Mouse (Mus musculus) 416B (cell line): ENCODE data around the gene Kcnf1.

Source experiments
- DNase-seq: peaks from one replicate; pipeline ENCODE4 v3.0.0; 2011; ENCODE audit warnings: low read depth

Kcnf1 gene

GRCm38 (mm10) chr12:17176757-17177092, at the start of gene Kcnf1:
Gene Kcnf1, minus strand, starts transcription at chr12:17176888.
- DNase-seq: no peak

DNA sequence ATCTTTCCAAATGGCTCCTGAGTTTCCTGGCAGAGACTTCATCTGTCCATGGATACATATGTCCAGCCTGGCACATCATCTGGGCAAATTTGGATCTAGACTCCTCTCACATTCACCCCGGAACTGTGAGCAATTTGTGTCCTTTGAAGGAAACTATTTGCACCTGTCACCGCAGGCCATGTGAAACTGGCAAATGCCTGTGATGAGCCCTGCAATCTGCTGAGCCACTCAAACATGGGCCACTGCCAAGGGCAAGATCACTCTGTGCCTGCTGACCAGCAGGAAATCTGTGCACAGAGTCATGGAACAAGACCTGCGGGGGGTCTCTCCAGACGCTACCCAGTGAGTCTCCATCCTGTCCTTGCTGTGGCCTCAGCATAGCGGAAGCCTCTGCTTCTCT, 48.3 kb upstream of the Kcnf1 start:
- no peak for DNase-seq

GRCm38 (mm10) chr12:17223050-17223449, 46.4 kb upstream of the Kcnf1 start:
- DNase-seq: no peak

DNA sequence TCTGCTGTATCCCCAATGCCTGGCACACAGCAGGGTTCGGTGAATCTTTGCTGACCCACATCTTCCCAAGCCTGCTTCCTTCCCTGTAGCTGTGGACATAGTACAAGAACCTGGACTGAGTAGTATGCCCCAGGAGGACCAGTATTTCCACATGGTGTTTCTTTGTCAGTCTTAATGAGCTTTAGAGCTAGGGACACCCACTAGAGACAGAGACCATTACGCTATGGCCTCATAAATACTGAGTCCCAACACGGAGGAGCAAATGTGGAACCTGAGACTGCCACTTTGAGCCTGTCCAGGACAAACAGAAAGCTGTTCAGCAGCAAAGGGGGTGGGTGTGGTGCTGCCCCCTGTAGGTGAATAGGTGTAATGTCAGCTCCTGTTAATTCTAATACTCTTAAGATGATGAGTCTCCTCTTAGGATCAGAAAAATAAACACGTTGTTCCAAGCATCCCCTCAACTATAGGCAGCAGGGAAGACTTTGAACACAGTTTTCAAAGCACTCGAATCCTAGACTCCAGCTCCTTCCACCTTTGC, 45.3 kb upstream of the Kcnf1 start:
- peak; percentile 31 for DNase-seq

DNA sequence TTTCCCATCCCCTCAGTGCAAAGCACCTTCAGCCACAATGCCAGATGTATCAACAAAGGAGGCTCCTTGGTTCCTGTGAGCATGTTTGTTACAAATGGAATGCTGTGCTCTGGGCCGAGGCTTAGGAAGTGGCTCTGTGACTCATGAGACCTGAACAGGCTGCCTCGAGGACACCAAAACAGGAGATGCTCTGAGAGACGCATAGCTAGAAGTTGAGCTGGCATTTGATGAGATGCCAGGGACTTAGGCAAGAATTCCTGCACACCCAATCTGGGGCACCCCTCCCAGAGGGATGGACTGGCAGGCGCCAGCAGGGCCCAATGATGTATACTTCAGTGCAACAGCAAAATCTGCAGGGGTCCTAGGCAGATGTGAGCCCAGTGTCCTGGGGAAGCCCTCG, 43.9 kb upstream of the Kcnf1 start:
- DNase-seq: no peak

DNA sequence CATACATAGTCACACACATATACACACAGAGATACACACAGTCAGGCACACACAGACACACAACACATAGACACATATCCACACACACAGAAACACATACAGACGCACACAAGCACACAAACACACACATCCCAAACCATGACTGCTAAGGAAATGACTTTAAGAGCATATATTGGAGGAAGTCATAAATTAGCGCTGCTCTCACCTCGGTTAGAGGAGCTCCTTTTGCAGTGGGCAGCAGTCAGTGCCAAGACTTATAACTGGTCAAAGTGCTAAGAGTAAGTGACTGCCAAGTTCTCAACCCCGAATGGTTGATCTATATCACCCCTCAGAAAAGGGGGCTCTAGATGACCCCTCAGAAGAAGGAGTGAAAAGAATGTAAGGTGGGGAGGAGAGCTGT, 42.4 kb upstream of the Kcnf1 start:
- DNase-seq: no peak

DNA sequence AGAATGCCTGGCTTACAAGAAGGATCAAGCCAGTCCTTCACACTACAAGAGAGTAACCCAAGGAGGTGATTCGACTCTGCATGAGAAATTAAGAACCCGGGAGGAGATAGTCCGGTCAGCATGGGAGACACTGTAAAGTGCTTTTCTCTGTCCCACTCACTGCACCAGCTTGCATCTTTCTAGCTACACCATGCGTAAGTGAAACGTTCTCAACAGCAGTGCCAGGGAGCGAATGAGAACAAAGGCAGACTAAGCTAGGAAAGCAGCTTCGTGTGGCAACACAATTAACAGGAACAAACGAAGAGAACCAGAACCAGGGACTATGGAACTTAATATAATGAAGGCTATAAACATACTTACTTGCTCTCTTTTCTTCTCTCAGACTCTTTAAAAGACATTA, 41.7 kb upstream of the Kcnf1 start:
- no peak for DNase-seq

GRCm38 (mm10) chr12:17215751-17216150, 39.1 kb upstream of the Kcnf1 start:
- no peak for DNase-seq

- no peak for DNase-seq
These were observed 26.0 kb upstream of the Kcnf1 start for GRCm38 (mm10) chr12:17202492-17203322.

DNA sequence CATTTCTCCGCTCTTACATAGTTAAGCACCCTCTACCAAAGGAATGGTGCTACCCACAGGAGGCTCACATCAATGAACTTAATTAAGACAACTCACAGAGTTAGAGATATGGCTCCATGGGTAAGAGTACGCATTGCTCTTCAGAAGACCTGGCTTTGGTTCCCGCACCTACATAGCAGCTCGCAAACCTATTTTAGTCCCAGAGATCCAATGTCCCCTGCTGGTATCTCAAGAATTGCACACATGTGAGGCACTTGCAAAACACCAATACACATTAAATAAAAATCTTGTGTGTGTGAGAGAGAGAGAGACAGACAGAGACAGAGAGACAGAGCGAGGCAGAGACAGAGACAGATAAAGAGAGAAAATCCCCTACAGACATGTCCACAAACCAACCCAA, 21.9 kb upstream of the Kcnf1 start:
- DNase-seq: peak; percentile 17

- DNase-seq: no peak
These were observed 17.5 kb upstream of the Kcnf1 start for GRCm38 (mm10) chr12:17194140-17194539.

- no peak for DNase-seq
These were observed 16.6 kb upstream of the Kcnf1 start for GRCm38 (mm10) chr12:17193311-17193710.

GRCm38 (mm10) chr12:17192887-17193286, 16.2 kb upstream of the Kcnf1 start:
- DNase-seq: no peak

DNA sequence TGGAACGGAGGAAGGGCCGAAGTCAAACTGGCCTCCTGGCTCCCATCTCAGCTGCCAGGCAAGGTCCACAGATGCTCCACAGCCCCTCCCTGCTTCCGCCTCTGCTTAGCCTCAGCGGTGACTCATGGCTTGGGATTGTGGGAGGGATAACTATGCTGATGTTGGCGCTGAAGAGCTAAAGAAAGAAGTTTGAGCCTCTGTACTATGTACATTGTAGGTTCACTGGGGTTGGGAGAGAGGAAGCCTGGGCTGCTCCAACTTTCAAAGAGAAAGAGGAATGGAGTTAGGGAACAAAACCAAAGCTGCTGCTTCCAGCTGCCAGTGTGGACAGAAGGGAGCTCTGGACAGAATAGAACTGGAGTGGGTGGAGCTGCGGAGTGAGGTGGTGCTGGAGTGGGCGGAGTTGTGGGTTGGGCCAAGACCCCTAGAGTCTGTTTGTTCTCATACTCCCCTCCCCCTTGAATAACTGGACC, 7.7 kb upstream of the Kcnf1 start:
- no peak for DNase-seq

DNA sequence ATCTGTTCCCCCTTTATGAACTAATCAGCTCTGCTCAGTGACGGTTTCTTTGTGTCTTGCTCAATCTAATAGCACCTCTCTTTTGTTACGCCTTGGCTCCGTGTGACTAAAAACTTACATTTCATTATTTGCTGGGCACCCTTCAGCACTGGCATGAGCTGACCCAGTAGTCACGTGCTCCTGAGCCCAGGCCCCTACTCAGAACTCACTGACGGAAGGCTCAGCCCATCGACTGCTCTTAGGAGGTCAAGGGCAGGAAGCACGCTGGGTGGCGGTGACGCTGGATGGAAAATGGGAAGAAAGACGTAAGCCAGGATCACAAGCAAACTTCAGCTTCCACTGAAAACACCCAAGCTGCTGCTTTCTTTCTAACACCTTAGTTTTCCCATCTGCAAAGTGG, 7.1 kb upstream of the Kcnf1 start:
- DNase-seq: no peak

DNA sequence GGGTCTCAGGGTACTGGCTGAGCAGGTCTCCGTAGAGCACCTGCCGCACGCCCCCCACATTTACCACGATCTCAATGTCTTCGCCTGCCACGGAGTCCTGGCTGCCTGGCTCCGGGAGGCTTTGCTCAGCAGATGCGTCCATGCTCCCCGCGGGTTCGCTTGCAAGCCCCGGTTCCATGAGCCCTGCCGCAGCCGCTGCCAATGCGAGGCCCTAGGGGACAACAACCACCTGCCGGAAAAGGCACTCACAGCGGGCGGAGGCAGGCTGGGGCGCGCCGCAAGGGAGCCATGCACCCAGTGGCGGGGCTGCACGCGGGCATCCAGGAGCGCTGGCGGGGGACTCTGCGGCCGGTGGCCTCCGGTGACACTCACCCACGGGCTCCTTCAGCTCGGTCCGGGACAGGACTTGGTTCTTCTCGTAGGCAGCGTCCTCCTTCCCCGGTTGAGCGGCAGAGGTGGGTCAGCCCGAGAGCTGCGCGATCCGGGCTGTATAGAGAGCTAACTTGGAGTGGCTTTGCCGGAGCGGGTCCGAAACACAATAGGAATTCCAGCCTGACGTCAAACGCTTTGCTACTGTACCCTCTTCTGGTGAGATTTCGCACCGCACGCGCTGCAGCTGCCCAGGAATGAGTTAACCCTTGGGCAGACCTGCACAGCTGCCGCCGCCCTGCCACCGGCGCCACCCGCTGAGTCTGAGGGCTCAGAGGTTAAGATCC, 489 bp downstream of the Kcnf1 start:
- no peak for DNase-seq

DNA sequence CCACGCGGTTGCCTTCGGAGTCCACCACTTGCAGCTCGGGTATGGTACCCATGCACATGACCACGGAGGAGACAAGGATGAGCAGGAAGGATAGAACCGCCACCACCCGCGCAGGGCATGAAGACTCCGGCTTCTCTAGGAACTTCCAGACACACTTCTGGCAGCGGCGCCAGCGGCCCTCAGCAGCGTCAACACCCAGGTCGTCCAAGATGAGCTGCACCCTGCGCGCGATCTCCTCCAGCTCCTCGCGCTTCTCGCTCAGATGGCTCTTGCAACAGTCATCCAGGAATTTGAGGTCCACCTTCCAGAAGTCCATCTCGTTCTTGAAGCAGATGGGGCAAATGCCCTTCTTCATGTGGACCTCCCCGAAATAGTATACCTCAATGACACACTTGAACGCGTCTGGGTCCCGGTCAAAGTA, 1.1 kb downstream of the Kcnf1 start:
- DNase-seq: no peak

DNA sequence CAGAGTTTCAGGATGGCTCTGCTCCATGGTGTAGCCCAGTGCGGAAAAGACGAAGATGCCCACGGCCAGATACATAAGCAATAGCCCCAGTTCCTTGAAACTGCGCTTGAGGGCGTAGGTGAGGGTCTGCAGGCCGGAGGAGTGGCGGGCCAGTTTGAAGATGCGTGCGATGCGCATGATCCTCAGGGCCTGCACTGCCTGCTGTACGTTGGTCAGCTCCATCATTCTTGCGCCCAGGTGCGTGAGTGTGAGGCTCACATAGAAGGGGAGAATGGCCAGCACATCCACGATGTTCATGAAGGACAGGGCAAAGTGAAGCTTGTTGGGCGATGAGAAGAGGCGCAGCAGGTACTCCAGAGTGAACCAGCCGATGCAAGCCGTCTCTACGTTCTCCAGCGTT, 1.6 kb downstream of the Kcnf1 start:
- DNase-seq: no peak

GRCm38 (mm10) chr12:17174134-17174893, 2.4 kb downstream of the Kcnf1 start:
- DNase-seq: no peak

DNA sequence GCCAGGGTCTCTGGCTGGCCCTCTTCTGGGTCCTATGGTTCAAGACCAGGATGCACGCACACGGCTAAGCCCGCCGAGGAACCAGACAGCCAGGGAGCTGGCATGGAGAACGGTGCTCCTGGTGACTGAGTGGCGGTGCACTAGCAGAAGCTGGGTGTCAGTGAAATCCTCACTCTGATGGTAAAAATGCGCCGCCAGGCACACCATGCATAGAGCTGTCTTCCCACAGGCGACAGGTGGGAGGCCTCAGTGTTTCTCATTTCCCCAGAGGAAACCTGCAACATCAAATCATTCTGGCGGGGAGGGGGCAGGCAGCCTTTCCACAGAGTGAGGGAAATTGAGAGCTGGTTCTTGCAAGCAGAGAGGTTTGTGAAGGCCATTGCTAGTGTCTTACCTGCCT, 6.3 kb downstream of the Kcnf1 start:
- DNase-seq: no peak

- no peak for DNase-seq
These were observed 10.6 kb downstream of the Kcnf1 start for GRCm38 (mm10) chr12:17166116-17166515.

DNA sequence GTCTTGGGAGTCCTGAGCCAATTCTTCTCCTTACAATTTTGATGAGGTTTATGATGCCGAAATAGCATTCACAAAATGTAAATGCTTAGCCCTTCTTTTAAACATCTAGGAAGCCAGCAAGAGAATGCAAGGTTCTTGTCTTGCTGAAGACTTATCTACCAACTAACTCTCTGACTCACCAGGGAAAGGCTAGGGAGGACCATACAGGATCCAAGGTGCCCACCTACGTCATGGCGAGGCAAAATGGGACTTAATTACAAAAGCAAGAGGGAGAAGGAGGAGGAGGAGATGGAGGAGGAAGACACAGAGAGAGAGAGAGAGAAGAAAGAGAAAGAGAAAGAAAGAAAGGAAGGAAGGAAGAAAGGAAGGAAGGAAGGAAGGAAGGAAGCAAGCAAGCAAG, 12.7 kb downstream of the Kcnf1 start:
- no peak for DNase-seq

DNA sequence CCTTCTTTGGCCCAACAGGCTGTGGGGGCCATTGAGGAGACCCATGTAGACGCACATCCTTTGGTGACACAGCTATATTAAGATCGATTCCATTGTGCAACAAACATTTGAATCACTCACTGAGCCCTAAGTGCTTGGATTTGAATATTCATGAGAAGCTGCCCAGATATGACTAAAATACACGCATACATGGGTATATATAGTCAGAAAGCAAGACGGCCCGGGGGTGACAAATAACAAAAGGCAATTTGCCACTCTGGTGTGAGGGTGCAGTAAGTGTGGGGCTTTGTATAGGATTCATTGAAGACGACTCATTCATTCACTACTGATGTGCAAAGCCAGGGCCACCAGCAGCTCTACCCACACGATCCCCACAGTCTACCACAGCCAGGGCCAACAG, 17.1 kb downstream of the Kcnf1 start:
- DNase-seq: no peak
